Mouse (Mus musculus): ENCODE results near the gene Rab8b. TPM values are rescaled to one million over a fixed set of nuclear protein-coding genes. Genes with fewer than 3 reads are reported as not detected.

Rab8b gene
- total and polyA plus RNA-seq, 2 experiments from 2014 or later, result 25.9 to 27.1 TPM

DNA sequence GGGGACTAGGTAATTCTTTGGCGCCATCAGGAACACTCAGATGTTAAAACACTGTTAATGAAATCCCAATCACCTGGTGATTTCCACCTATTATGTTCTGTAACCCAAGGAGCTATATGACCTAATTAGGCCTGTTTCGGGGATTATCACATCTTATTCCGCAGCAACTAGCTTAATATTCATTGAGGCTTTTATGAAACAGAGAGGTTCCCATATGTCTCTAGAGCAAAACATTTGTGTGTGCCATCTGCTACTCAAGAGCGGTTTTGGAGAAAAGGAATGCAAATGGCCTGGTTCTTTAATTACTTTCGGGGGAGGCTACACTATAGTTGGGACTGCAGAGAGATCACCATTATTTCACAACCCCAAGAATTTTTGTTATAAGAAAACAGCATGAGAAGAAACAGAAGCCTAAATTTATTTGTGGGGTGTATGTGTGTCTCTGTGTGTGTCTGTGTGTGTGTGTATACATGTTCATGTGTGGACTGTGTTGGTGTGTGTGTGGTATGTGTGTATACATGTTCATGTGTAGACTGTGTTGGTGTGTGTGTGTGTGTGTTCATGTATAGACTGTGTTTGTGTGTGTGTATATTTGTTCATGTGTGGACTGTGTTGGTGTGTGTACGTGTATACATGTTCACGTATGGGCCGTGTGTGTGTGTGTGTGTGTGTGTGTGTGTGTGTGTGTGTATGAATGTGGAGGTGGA, 8.4 kb upstream of the Rab8b start:
- Histone ChIP-seq H3K4me1 (ENCODE audit: insufficient read depth, low read length) (no peaks in the 10 kb centered on the region), H3K27ac (no peak overlapping the region), H3K9ac (replicated peaks; ENCODE audit: low read length) (no peak overlapping the region), H3K36me3 (ENCODE audit: insufficient read depth, low read length) (no peaks in the 10 kb centered on the region), H3K27me3 (ENCODE audit: insufficient read depth, low read length) (no peaks in the 10 kb centered on the region), H3K4me2 (ENCODE audit: low read depth, low read length) (no peak overlapping the region), H3K9me3 (ENCODE audit: low read length) (no peaks in the 10 kb centered on the region), H3K4me3 (ENCODE audit: low read length) (no peak overlapping the region)
- ATAC-seq (0 out of 2 replicates have a peak, but pooled peaks have one; percentile 27), DNase-seq (ENCODE audit: low spot score) (peak; percentile 21)
- 65% methylated on average over 8 of the region's 8 CpGs for WGBS
- no peak for TF ChIP-seq CTCF (IDR thresholded peaks at IDR 0.05; ENCODE audit: low read depth)

DNA sequence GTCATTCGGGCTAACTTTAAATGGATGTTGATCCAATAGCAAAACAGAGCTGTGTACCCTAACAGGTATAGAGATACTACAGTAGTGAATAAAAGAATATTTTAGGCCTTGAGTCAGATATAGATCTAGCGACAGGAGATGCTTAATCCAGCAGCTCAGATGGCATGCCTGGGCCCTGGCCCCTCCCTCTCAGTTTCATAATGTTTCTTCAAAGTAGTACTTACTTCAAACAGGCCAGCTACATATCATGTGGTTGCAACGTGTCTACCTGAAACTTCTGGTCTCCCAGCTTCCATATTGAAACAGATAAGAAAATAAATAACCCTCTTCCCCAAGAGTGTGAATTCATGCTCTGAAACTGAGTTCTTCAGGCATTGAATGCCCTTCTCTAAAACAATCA, 6.4 kb upstream of the Rab8b start:
- no peak overlapping the region for H3K27ac ChIP-seq
- no peak overlapping the region for H3K9ac ChIP-seq (replicated peaks; ENCODE audit: low read length)
- ATAC-seq (no peak), DNase-seq (ENCODE audit: low spot score) (no peak)
- no peaks in the 10 kb centered on the region for H3K9me3 ChIP-seq (ENCODE audit: low read length)
- WGBS, result 84% methylated on average over 3 of the region's 3 CpGs
- no peaks in the 10 kb centered on the region for H3K27me3 ChIP-seq (ENCODE audit: insufficient read depth, low read length)
- H3K4me2 ChIP-seq (ENCODE audit: low read depth, low read length), result no peak overlapping the region
- H3K36me3 ChIP-seq (ENCODE audit: insufficient read depth, low read length), result no peaks in the 10 kb centered on the region
- H3K4me3 ChIP-seq (ENCODE audit: low read length), result no peak overlapping the region
- no peak for TF ChIP-seq CTCF (IDR thresholded peaks at IDR 0.05; ENCODE audit: low read depth)
- H3K4me1 ChIP-seq (ENCODE audit: insufficient read depth, low read length), result no peaks in the 10 kb centered on the region

DNA sequence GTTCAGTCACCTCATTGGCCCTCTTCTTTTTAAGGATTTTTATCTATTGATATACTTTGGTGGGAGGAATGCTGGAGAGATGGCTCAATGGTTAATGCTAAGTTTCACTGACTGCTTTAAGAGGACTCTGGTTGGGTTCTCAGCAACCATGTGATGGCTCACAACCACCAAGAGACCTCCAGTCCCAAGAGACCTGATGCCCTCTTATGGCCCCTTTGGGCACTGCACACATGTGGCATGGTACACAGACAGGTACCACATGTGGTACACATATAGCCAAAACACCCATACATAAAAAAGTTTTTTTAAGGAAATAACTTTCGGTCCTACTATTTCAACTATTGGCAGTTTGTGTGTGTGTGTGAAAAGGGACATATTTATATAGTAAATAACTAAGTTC, 2.6 kb upstream of the Rab8b start:
- no peak overlapping the region for H3K4me2 ChIP-seq (ENCODE audit: low read depth, low read length)
- no peak overlapping the region for H3K4me3 ChIP-seq (ENCODE audit: low read length)
- DNase-seq (ENCODE audit: low spot score) (no peak), ATAC-seq (no peak)
- no peak overlapping the region for H3K9ac ChIP-seq (replicated peaks; ENCODE audit: low read length)
- no peak overlapping the region for H3K27ac ChIP-seq
- H3K36me3 ChIP-seq (ENCODE audit: insufficient read depth, low read length), result no peaks in the 10 kb centered on the region
- no peaks in the 10 kb centered on the region for H3K9me3 ChIP-seq (ENCODE audit: low read length)
- 97% methylated on average over 1 of the region's 1 CpGs for WGBS
- no peak for TF ChIP-seq CTCF (IDR thresholded peaks at IDR 0.05; ENCODE audit: low read depth)
- no peaks in the 10 kb centered on the region for H3K4me1 ChIP-seq (ENCODE audit: insufficient read depth, low read length)
- H3K27me3 ChIP-seq (ENCODE audit: insufficient read depth, low read length), result no peaks in the 10 kb centered on the region

DNA sequence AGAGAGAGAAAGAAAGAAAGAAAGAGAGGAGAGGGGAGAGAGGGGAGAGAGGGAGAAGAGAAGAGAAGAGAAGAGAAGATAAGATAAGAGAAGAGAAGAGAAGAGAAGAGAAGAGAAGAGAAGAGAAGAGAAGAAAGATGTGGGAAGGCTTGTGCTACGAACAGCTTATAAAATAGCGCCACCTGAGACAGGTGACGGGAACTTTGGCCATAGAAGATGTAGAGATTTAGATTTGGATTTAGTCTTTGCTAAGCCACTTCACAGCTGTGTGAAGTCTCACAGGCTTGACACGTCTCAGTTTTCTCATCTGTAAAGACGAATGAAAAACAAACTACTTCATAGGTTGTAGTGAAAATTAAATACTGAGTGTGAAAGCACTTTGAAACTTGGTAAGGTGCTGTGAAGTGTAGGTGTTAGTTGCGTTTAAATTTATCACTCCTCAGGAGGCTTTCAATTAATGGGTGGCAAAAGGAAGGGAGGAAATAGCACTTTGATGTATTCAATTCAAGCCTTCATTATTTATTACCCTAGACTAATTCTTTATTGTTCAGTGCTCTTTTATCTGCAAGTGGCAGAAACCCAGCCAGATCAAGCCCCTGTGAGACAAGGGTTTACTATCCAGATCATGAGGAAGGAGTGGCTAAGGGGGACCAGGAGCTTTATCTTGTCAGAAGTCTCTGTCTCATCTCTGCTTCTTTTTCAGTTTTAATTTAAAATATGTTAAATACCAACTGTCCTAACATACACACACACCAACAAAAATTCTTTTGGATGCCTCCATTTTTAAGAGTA, 1.2 kb upstream of the Rab8b start:
- Histone ChIP-seq H3K4me1 (ENCODE audit: insufficient read depth, low read length) (no peaks in the 10 kb centered on the region), H3K4me2 (ENCODE audit: low read depth, low read length) (peak overlapping the region; percentile 58), H3K4me3 (ENCODE audit: low read length) (no peak overlapping the region), H3K36me3 (ENCODE audit: insufficient read depth, low read length) (no peaks in the 10 kb centered on the region), H3K9ac (replicated peaks; ENCODE audit: low read length) (no peak overlapping the region), H3K27me3 (ENCODE audit: insufficient read depth, low read length) (no peaks in the 10 kb centered on the region), H3K27ac (no peak overlapping the region), H3K9me3 (ENCODE audit: low read length) (no peaks in the 10 kb centered on the region)
- 11% methylated on average over 6 of the region's 6 CpGs for WGBS
- DNase-seq (ENCODE audit: low spot score) (no peak), ATAC-seq (no peak)
- peak; percentile 31; the same call in 1 of the 2 replicates for TF ChIP-seq CTCF (IDR thresholded peaks at IDR 0.05; ENCODE audit: low read depth)

DNA sequence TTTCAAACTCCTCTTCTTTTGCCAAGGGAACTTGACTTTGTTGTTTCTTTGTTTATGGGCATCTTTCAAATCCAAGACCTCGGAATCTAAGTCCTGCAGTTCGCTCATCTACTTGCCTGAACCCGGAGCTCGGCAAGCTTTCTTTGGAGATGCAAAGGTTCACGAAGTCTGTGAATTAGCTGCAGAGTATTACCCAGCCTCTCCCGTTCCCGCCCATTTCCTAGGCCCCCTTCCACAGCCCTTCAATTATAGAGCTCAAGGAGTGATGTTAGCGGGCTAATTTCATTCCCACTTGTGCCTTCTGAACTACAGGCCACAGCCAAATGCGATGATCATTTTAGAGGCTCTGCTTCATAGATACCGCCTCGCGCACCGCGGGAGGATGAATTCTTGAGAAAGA, 494 bp upstream of the Rab8b start:
- Histone ChIP-seq H3K27ac (peak overlapping the region; percentile 91), H3K4me1 (ENCODE audit: insufficient read depth, low read length) (no peaks in the 10 kb centered on the region), H3K4me3 (ENCODE audit: low read length) (peak overlapping the region; percentile 76), H3K36me3 (ENCODE audit: insufficient read depth, low read length) (no peaks in the 10 kb centered on the region), H3K9ac (replicated peaks; ENCODE audit: low read length) (peak overlapping the region; percentile 47), H3K4me2 (ENCODE audit: low read depth, low read length) (peak overlapping the region; percentile 58), H3K9me3 (ENCODE audit: low read length) (no peaks in the 10 kb centered on the region), H3K27me3 (ENCODE audit: insufficient read depth, low read length) (no peaks in the 10 kb centered on the region)
- under 1% methylated on average over 14 of the region's 14 CpGs for WGBS
- TF ChIP-seq CTCF (IDR thresholded peaks at IDR 0.05; ENCODE audit: low read depth), result no peak
- ATAC-seq, result peak; percentile 41
- DNase-seq (ENCODE audit: low spot score), result no peak

DNA sequence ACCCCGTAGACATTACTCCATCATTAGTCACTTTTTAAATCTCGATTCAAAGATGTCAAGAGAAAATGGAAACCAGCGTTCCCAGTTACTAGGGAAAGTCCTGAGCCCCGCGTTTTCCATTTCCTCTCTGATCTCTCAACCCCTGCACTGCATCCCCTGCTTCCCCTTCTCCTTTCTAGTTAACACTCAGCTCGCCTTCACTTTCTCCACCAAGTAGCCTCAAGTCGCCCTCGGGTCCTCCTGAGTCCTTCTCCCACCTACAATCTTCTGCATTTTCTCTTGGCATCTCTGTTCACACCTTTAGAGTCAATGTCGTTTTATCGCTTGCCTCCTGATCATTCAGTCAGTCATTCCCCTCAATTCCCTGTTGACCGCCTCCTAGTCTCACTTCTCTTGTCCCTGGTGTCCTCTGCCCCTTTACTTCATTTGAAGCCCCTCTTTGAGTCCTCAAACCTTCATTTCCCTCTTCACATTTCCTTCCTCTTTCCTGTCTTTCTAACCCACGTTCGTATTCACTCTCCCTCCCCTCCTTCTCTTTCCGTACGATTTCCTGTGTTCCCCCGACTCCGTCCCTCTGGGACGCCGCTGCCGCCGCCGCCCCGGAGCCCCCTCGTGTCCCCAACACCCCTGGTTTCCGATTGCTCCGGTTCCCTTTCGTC, 686 bp downstream of the Rab8b start:
- WGBS, result 2% methylated on average over 27 of the region's 27 CpGs
- H3K27me3 ChIP-seq (ENCODE audit: insufficient read depth, low read length), result no peaks in the 10 kb centered on the region
- peak overlapping the region; percentile 91 for H3K27ac ChIP-seq
- H3K36me3 ChIP-seq (ENCODE audit: insufficient read depth, low read length), result no peaks in the 10 kb centered on the region
- no peak for TF ChIP-seq CTCF (IDR thresholded peaks at IDR 0.05; ENCODE audit: low read depth)
- no peaks in the 10 kb centered on the region for H3K9me3 ChIP-seq (ENCODE audit: low read length)
- DNase-seq (ENCODE audit: low spot score), result peak; percentile 10
- peak overlapping the region; percentile 82 for H3K9ac ChIP-seq (replicated peaks; ENCODE audit: low read length)
- H3K4me1 ChIP-seq (ENCODE audit: insufficient read depth, low read length), result no peaks in the 10 kb centered on the region
- peak overlapping the region; percentile 76 for H3K4me3 ChIP-seq (ENCODE audit: low read length)
- peak overlapping the region; percentile 58 for H3K4me2 ChIP-seq (ENCODE audit: low read depth, low read length)
- ATAC-seq, result no peak

All from hindbrain, postnatal 0 days (tissue).